Mouse (Mus musculus): ENCODE results near the gene Glis3. TPM values are rescaled to one million over a fixed set of nuclear protein-coding genes. Genes with fewer than 3 reads are reported as not detected.
A peak's percentile ranks its signal among the peaks of the same experiment; 100 is the strongest.

Glis3 gene
- polyA plus RNA-seq, 1 experiment from 2014 or later, result 8.5 TPM

- Histone ChIP-seq H3K9ac (no peak overlapping the region), H3K4me1 (peaks cover 24% of the 10 kb centered on the region), H3K4me2 (replicated peaks) (no peak overlapping the region), H3K27ac (replicated peaks) (no peak overlapping the region), H3K36me3 (no peaks in the 10 kb centered on the region), H3K4me3 (replicated peaks) (no peak overlapping the region), H3K9me3 (replicated peaks) (no peaks in the 10 kb centered on the region), H3K27me3 (peaks cover 5% of the 10 kb centered on the region; the same call in 1 of the 2 replicates)
- 87% methylated on average over 4 of the region's 4 CpGs for WGBS
- ATAC-seq (ENCODE audit: insufficient number of reproducible peaks, low FRiP score, low TSS enrichment, low read depth), result no peak
Observed at GRCm38 (mm10) chr19:28683346-28683745, 3.5 kb upstream of the Glis3 start.

GRCm38 (mm10) chr19:28679291-28679775 is 544 bp downstream of the Glis3 start:
- Histone ChIP-seq H3K27me3 (peaks cover 5% of the 10 kb centered on the region; the same call in 1 of the 2 replicates), H3K4me2 (replicated peaks) (peak overlapping the region; percentile 97), H3K4me1 (peaks cover 37% of the 10 kb centered on the region), H3K9me3 (replicated peaks) (no peaks in the 10 kb centered on the region), H3K4me3 (replicated peaks) (peak overlapping the region; percentile 76), H3K9ac (peak overlapping the region; percentile 64), H3K27ac (replicated peaks) (peak overlapping the region; percentile 76), H3K36me3 (no peaks in the 10 kb centered on the region)
- no peak for ATAC-seq (ENCODE audit: insufficient number of reproducible peaks, low FRiP score, low TSS enrichment, low read depth)
- under 1% methylated on average over 28 of the region's 28 CpGs for WGBS

GRCm38 (mm10) chr19:28678646-28679270 is 1.1 kb downstream of the Glis3 start:
- H3K27ac ChIP-seq (replicated peaks), result no peak overlapping the region
- H3K4me1 ChIP-seq, result peaks cover 35% of the 10 kb centered on the region
- no peaks in the 10 kb centered on the region for H3K9me3 ChIP-seq (replicated peaks)
- peaks cover 5% of the 10 kb centered on the region; the same call in 1 of the 2 replicates for H3K27me3 ChIP-seq
- H3K4me3 ChIP-seq (replicated peaks), result peak overlapping the region; percentile 76
- no peaks in the 10 kb centered on the region for H3K36me3 ChIP-seq
- peak overlapping the region; percentile 64 for H3K9ac ChIP-seq
- H3K4me2 ChIP-seq (replicated peaks), result peak overlapping the region; percentile 97
- ATAC-seq (ENCODE audit: insufficient number of reproducible peaks, low FRiP score, low TSS enrichment, low read depth), result no peak
- WGBS, result under 1% methylated on average over 30 of the region's 30 CpGs

- Histone ChIP-seq H3K27ac (replicated peaks) (peak overlapping the region; percentile 58), H3K4me2 (replicated peaks) (peak overlapping the region; percentile 97), H3K4me1 (peaks cover 35% of the 10 kb centered on the region), H3K9ac (peak overlapping the region; percentile 37; the same call in 1 of the 2 replicates), H3K9me3 (replicated peaks) (no peaks in the 10 kb centered on the region), H3K27me3 (peaks cover 5% of the 10 kb centered on the region; the same call in 1 of the 2 replicates), H3K4me3 (replicated peaks) (peak overlapping the region; percentile 76), H3K36me3 (no peaks in the 10 kb centered on the region)
- under 1% methylated on average over 32 of the region's 32 CpGs for WGBS
- ATAC-seq (ENCODE audit: insufficient number of reproducible peaks, low FRiP score, low TSS enrichment, low read depth), result no peak
Observed at GRCm38 (mm10) chr19:28677728-28678438, 2.0 kb downstream of the Glis3 start.

- Histone ChIP-seq H3K9me3 (replicated peaks) (no peaks in the 10 kb centered on the region), H3K27me3 (peaks cover 5% of the 10 kb centered on the region; the same call in 1 of the 2 replicates), H3K27ac (replicated peaks) (0 out of 2 replicates have a peak overlapping the region, but pooled peaks have one; percentile 58), H3K9ac (no peak overlapping the region), H3K4me2 (replicated peaks) (peak overlapping the region; percentile 97), H3K4me1 (peaks cover 35% of the 10 kb centered on the region), H3K4me3 (replicated peaks) (peak overlapping the region; percentile 76), H3K36me3 (no peaks in the 10 kb centered on the region)
- WGBS, result 20% methylated on average over 8 of the region's 8 CpGs
- no peak for ATAC-seq (ENCODE audit: insufficient number of reproducible peaks, low FRiP score, low TSS enrichment, low read depth)
Observed at GRCm38 (mm10) chr19:28677045-28677727, 2.7 kb downstream of the Glis3 start.

GRCm38 (mm10) chr19:28663781-28664180 is 16.1 kb downstream of the Glis3 start:
- 0 out of 2 replicates have a peak, but pooled peaks cover 10% of the 10 kb centered on the region for H3K36me3 ChIP-seq
- no peak overlapping the region for H3K27ac ChIP-seq (replicated peaks)
- H3K27me3 ChIP-seq, result no peaks in the 10 kb centered on the region
- 66% methylated on average over 9 of the region's 9 CpGs for WGBS
- H3K4me1 ChIP-seq, result peaks cover 7% of the 10 kb centered on the region
- H3K4me3 ChIP-seq (replicated peaks), result no peak overlapping the region
- H3K9ac ChIP-seq, result no peak overlapping the region
- no peaks in the 10 kb centered on the region for H3K9me3 ChIP-seq (replicated peaks)
- no peak overlapping the region for H3K4me2 ChIP-seq (replicated peaks)
- ATAC-seq (ENCODE audit: insufficient number of reproducible peaks, low FRiP score, low TSS enrichment, low read depth), result no peak

GRCm38 (mm10) chr19:28663148-28663547 is 16.7 kb downstream of the Glis3 start:
- Histone ChIP-seq H3K4me2 (replicated peaks) (no peak overlapping the region), H3K36me3 (0 out of 2 replicates have a peak, but pooled peaks cover 10% of the 10 kb centered on the region), H3K9ac (no peak overlapping the region), H3K9me3 (replicated peaks) (no peaks in the 10 kb centered on the region), H3K27ac (replicated peaks) (no peak overlapping the region), H3K27me3 (no peaks in the 10 kb centered on the region), H3K4me3 (replicated peaks) (no peak overlapping the region), H3K4me1 (peaks cover 7% of the 10 kb centered on the region)
- no peak for ATAC-seq (ENCODE audit: insufficient number of reproducible peaks, low FRiP score, low TSS enrichment, low read depth)
- WGBS, result 62% methylated on average over 10 of the region's 10 CpGs

GRCm38 (mm10) chr19:28662474-28662873 is 17.4 kb downstream of the Glis3 start:
- no peak overlapping the region for H3K9ac ChIP-seq
- H3K4me2 ChIP-seq (replicated peaks), result no peak overlapping the region
- H3K27me3 ChIP-seq, result no peaks in the 10 kb centered on the region
- H3K27ac ChIP-seq (replicated peaks), result no peak overlapping the region
- H3K36me3 ChIP-seq, result 0 out of 2 replicates have a peak, but pooled peaks cover 10% of the 10 kb centered on the region
- 62% methylated on average over 8 of the region's 8 CpGs for WGBS
- ATAC-seq (ENCODE audit: insufficient number of reproducible peaks, low FRiP score, low TSS enrichment, low read depth), result no peak
- H3K4me3 ChIP-seq (replicated peaks), result no peak overlapping the region
- peaks cover 7% of the 10 kb centered on the region for H3K4me1 ChIP-seq
- H3K9me3 ChIP-seq (replicated peaks), result no peaks in the 10 kb centered on the region

- H3K27ac ChIP-seq (replicated peaks), result no peak overlapping the region
- no peak overlapping the region for H3K9ac ChIP-seq
- no peak for ATAC-seq (ENCODE audit: insufficient number of reproducible peaks, low FRiP score, low TSS enrichment, low read depth)
- 78% methylated on average over 7 of the region's 7 CpGs for WGBS
- H3K36me3 ChIP-seq, result 0 out of 2 replicates have a peak, but pooled peaks cover 10% of the 10 kb centered on the region
- H3K27me3 ChIP-seq, result no peaks in the 10 kb centered on the region
- no peak overlapping the region for H3K4me3 ChIP-seq (replicated peaks)
- H3K4me1 ChIP-seq, result peaks cover 7% of the 10 kb centered on the region
- H3K9me3 ChIP-seq (replicated peaks), result no peaks in the 10 kb centered on the region
- no peak overlapping the region for H3K4me2 ChIP-seq (replicated peaks)
Observed at GRCm38 (mm10) chr19:28660912-28661311, 19.0 kb downstream of the Glis3 start.

GRCm38 (mm10) chr19:28657686-28658195 is 22.1 kb downstream of the Glis3 start:
- Histone ChIP-seq H3K4me2 (replicated peaks) (no peak overlapping the region), H3K9ac (no peak overlapping the region), H3K36me3 (0 out of 2 replicates have a peak, but pooled peaks cover 5% of the 10 kb centered on the region), H3K4me1 (peaks cover 11% of the 10 kb centered on the region), H3K9me3 (replicated peaks) (no peaks in the 10 kb centered on the region), H3K27me3 (no peaks in the 10 kb centered on the region), H3K27ac (replicated peaks) (no peak overlapping the region), H3K4me3 (replicated peaks) (no peak overlapping the region)
- 70% methylated on average over 5 of the region's 5 CpGs for WGBS
- no peak for ATAC-seq (ENCODE audit: insufficient number of reproducible peaks, low FRiP score, low TSS enrichment, low read depth)

GRCm38 (mm10) chr19:28656882-28657281 is 23.0 kb downstream of the Glis3 start:
- Histone ChIP-seq H3K4me1 (peaks cover 5% of the 10 kb centered on the region; the same call in 1 of the 2 replicates), H3K27me3 (no peaks in the 10 kb centered on the region), H3K4me3 (replicated peaks) (no peak overlapping the region), H3K36me3 (0 out of 2 replicates have a peak, but pooled peaks cover 2% of the 10 kb centered on the region), H3K27ac (replicated peaks) (no peak overlapping the region), H3K4me2 (replicated peaks) (no peak overlapping the region), H3K9me3 (replicated peaks) (no peaks in the 10 kb centered on the region), H3K9ac (no peak overlapping the region)
- 72% methylated on average over 6 of the region's 6 CpGs for WGBS
- ATAC-seq (ENCODE audit: insufficient number of reproducible peaks, low FRiP score, low TSS enrichment, low read depth), result no peak
